Mouse (Mus musculus) heart, postnatal 4 days (tissue): Measurements from ENCODE around the gene Ptprm. TPM values are rescaled to one million over a fixed set of nuclear protein-coding genes. Genes with fewer than 3 reads are reported as not detected.

ENCODE experiments used
- DNase-seq: peaks from one replicate; pipeline ENCODE4 v3.0.0; 2021
- total RNA-seq, 2 experiments: library from RNA; stranded (reverse); gene quantifications; 2 replicates each; pipeline ENCODE4 v1.2.3; 2021

Ptprm gene
- total RNA-seq, 2 experiments from 2014 or later = 103 to 110 TPM

DNA sequence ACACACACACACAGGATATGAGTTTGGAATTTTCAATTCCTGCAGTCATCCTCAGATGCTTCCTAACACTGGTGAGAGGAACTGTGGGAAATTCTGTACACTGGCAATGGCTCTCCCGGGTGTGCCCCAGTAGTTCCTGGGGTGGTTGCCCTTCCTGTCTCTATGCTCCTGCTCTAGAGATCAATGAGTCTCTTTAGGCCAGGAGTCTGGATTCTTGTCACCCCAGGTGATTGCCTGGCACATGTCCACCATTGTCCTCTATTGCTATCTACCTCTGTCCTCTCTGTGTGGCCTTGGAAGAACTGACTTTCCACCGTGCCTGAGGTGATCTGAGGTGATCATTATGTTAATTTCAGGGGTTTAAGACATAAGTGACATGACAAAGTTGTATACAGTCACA is 10.8 kb downstream of the Ptprm start:
- no peak for DNase-seq

DNA sequence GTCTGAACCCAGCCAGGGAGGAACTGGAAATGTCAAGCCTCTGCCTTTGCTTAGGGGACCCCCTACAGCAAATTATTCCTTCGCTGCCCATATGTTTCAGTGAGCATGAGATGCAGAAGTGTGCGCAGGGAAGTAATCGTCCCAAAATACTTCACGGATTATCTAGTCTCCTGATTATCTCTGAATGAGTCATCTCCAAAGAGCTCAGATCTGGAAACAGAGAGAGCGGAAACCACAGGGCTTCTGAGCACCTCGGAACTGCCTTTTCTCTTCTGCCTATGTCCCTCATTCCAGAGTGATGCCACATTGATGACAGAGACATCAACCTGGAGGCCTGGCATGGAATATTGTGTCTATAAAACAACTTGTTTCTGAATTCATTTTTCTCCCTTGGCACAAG is 11.3 kb downstream of the Ptprm start:
- no peak for DNase-seq

DNA sequence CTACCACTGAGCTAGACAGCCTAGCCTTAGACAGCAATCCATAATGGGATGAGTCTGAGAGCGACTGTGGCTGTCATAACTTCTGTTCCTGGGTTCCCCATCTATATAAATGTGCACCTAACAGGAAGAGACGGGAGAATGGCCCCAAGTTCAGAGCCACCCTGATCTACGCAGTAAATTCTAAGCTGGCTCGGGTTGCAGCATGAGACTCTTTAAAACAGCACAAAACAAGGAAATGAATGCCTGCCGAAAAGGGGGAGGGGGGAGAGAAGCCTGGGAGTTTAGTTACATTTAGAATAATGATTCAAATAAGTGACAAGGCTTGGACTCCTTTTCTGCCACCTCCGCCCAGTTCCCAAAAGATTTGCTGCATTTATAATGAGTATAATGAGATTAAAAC is 13.9 kb downstream of the Ptprm start:
- no peak for DNase-seq

DNA sequence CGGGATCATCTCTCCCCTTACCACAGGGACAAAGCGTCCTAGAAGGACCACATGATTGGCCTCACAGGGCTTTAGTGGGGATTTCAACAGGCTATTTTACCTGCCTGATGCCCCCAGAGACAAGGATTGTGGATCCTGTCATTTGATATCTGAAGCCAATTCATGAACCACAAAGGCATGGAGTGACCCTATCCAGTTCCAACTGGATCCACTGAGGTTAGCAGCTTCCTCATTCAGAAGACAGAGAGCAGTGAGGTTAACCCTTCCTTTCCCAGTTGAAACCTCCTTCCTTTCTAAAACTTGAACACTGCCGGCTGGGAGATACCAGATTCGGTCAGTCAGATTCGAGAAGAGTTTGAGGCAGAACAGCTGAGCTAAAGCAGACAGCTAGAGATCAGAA is 14.7 kb downstream of the Ptprm start:
- no peak for DNase-seq

DNA sequence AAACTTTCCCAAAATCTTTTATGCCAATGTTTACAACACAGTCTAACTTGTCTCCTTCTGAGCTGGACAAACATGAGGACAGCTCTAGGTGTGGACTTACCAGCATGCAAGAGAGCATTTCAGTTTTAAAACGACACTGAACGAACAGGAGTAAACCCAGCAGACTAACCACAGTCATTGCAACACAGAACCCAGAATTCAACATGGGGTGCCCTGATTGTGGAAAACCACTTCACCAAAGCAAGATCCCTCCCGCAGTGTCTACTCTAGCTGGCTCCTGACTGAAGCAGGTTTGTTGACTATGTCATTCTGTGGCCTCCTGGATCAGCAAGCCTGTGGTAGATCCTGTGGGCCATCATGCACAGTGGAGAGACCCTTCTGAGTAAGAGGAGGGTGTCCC is 19.9 kb downstream of the Ptprm start:
- DNase-seq = no peak

DNA sequence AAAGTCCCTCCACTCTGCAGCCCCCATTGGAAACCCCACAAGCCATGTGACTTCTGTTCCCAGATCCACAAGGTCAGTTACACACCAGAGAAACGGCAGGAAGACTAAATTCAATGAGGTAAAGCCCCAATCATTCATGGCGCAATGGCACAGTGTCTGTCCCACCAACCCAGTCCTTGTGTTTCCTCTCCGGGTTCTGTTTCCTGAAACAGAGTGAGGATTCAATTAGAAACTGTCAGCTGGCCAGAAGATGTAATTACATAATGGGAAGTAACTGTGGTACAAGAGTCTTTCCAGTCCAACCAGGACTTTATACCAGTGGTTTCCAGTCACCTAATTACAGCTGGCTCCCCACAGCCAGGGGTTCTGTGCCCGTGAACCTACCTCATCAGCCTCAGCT is 24.8 kb downstream of the Ptprm start:
- no peak for DNase-seq

DNA sequence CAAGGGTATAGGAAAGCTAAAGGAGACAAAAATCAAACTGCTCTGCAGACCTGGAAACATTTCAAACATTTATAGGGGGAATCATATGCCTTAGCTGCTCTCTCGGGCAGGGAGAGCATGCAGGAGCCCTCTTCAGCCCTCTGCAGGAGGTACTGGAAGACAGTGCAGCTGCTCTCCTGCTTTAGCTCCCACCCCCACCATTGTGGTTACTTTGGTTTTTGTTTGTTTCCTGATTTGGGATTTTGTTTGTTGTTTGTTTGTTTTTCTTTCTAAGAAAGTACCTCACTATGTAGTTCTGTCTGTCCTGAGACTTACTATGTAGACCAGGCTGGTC is 29.8 kb downstream of the Ptprm start:
- DNase-seq = no peak

DNA sequence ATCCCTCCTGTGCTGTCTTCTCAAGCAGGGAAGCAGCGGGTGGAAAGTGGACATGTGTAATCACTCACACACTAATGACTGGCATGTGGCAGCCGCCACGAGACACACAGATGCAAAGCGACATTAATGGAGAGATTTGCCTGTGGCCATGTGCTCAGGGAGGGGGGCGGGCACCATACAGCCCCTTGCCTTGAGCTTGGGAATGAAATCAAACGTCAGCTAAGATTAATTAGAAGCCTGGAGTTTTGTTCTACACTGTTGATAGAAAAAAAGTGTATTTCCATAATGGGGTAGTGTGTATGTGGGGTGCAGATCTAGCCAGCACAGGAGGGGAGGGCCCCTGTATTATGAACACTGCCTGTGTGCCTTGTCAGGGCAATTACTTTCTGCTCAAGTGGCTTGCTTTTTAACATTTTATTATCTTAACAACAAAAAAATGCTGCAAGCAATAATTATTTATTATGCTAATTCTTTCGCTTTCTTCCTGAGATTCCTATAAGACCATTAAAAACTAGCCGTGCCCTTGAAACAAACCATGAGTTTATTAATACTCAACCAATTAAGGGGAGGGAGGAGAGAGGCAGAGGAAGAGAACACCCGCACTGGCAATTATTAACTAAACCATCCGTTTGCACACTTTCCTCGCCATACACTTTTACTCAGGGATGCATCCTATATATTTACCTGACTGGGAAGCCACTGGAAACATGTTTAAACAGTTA is 30.3 kb downstream of the Ptprm start:
- DNase-seq = no peak

DNA sequence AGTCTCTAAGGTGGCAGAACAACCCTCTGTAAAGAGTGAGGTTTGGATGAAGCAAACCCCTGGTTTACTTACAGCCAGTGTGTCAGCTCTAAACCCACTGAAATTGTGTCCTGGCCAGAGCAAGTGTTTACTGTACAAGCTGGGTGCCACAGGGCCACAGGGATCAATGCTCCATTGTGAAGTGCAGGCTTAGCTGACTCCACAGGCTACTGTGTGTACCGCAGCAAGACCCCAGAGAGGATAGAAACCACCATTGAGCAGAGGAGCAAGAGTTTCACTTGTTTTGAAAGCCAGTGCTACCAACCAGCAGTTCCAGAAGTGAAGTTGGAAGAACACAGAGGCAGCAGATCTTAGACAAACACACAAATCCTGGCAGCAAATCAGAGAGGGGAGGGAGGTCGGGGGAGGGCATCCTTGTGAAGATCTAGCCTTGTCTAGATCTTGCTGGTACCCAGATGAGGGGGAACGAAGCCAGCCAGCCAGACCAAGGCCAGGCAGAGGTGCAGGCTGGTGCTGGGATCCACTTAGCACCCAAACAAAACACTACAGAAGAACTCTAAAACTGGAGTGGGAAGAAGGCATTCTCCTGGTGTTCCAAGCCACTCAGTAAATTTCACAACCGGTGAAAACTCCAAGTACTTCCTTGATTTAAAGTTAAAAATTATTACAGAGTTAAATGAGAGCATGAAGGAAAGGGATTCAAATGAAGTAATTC is 39.6 kb downstream of the Ptprm start:
- no peak for DNase-seq

DNA sequence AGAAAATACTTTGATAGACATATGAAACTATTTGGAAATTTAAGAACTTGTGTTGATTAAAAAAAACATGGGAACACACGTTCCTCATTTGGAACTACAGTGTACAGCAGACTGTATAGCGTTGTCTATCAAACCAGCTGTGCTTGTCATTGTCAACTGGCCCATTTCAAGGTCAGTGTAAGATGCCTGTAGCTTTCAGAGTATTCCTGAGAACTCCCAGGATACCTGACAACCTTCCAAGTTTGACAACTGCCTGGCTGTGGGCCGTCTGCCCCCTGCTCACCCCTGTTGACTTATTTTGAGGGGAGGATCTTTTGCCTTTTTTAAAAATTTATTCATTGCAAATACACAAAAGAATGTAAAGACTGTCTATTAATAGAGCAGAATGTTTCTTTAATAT is 45.8 kb downstream of the Ptprm start:
- peak; percentile 54 for DNase-seq

DNA sequence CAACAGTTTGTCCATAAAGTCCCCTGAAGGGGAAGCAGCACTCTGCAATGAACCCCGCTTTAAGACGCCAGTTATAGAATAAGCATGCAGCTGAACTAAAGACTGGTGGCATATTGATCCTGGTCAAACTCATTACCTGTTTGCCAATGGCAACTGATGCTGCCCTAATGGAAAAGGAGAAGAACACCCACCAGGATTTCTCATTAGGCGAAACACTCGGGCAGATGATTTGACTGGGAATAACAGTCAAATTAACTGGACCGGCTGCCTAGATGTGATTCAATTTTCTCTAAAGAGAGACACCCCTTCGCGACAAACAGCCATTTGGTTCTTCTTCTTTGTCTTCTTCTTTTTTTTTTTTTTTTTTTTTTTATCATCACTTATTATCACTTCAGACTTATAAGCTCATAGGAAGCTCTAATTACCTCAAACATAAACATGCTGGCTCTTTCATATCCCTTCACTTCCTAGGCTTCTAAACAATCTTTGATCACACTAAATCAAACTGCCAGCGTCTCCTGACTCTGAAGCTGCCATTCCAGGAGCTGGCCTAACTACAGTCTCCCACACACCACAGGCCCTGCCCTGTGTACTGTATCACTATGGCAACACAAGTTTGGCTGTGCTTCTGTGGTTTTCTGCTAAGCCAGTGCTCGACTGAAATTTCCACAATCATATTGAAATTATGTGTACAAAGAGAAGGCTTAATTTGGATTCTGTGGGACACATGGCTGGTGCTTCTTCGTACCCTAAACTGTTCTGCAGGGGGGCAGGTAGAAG is 48.0 kb downstream of the Ptprm start:
- DNase-seq = no peak

DNA sequence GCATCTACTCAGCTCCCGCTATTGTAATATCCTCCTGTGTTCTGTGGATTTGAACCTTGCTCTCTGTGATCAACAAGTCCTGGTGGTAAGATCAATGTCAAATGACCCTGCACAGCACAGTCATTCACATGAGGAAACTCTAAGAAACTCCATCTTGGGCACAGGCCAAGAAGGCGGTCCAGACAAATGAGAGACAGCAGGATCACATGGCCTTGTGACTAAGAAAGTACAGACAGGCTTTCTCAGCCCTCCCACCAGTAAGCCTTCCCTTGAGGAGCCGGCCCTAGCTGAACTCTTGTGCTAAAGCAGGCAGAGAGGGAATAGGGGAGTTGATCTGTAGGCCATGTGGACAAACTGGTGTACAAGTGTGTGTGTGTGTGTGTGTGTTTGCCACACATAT is 49.4 kb downstream of the Ptprm start:
- DNase-seq = peak; percentile 69

DNA sequence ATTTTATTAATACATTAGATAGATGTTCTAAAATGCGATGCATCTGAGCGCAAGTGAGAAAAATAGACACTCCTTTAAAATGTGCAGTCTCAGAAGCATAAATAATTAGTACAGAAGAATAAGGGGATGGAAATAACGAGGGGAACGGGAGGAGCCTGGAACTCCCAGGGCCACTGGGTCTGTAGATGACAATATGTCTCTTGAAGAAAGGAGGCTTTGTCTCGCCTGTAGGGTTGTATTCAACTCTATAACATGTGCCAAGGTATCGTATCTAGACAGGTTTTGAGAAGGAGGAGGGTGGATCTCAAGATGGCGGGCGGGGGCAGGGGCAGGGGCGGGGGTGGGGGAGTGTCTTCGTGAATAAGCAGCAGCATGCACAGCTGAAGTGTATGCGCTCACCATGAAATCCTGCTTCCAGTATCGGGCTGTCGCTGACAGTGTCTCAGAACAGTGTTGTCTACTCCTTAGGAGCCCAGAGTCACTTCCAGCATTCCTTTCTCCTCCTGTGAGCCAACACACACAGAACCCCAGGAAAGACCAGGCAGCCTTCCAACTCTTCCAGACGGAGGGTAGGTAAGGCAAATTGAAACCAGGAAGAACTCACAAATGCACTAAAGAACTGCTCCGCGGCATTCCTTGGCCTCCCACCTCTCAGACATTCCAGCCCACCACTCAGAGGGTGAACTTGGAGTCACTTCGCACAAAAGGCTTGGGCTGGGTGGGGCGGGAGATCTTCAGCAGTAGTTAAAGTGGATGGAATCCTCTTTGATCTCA is 50.7 kb downstream of the Ptprm start:
- peak; percentile 58 for DNase-seq

DNA sequence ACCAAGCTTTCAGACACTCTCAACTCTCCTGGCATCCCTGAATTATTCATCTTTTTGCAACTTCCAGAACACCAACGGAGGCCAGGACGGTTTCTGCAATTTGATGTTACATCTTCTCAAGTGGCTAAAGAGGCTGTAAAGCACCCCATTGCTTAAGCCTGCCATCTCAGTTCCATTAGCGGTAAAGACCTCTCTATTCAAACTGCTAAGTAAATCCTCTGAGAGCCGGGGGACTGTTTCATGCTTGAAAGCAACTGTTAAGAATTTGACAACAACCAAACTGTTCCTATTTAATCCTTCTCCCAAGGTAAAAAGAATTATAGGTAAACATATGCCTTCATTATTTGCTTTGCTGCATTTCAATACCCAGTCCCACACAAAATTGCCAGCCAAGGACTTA is 51.7 kb downstream of the Ptprm start:
- DNase-seq = no peak

DNA sequence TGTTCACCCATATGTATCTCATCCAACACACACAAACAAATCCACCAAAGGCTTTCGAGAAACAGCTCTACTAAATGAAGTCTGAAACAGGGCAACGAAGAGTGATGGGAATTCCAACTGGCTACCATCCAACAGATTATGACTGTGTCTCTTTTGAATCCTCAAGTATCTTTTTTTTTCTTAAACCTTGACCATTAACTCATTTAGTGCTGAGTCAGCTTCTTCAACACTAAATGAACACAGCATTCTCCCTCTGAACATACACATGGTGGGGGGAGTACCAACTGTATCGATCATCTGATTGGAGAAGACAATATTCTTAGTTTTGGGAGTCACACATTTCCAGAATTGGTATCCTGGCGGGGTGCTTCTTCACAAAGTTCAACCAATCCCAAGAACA is 52.2 kb downstream of the Ptprm start:
- DNase-seq = no peak

DNA sequence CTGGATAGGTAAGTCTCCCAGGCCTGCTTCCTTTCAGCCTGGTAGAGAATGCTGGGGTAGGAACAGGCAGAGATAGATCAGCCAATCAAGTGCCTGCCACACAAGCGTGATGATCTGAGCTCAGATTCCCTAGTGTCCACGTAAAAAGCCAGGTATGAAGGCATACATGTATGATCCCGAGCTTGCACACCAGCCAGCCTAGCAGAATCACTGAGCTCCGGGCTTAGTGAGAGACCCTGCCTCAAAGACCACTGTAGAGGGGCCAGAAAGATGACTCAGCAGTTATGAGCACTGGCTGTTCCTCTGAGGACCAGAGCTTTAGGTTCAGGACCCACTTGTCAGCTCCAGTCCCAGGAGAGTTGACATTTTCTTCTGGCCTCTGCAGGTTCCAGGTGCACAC is 52.9 kb downstream of the Ptprm start:
- no peak for DNase-seq

DNA sequence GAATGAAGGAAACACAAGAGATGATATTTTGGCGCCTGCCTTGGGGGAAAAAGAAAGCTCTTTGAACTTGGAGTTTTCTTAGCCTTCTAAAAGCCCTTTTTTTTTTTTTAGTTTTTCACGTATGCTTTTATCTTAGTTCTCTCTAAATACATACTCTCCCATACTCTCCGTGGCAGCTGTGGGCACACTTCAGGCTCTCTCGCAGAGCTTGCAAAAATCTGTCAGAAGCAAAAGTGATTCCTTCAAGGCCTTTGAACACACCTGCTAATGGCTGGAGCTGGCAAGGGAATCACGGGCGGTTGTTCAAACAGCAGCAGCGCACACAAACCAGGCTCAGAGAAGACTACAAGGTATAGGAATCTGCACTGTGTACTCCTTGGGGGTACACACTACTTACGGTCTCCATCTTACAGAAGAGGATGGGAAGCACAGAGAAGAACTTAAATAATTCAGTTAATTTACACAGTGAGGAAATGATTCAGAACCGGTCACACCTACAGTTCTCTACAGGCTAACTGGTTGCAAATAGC is 55.9 kb downstream of the Ptprm start:
- DNase-seq = no peak

DNA sequence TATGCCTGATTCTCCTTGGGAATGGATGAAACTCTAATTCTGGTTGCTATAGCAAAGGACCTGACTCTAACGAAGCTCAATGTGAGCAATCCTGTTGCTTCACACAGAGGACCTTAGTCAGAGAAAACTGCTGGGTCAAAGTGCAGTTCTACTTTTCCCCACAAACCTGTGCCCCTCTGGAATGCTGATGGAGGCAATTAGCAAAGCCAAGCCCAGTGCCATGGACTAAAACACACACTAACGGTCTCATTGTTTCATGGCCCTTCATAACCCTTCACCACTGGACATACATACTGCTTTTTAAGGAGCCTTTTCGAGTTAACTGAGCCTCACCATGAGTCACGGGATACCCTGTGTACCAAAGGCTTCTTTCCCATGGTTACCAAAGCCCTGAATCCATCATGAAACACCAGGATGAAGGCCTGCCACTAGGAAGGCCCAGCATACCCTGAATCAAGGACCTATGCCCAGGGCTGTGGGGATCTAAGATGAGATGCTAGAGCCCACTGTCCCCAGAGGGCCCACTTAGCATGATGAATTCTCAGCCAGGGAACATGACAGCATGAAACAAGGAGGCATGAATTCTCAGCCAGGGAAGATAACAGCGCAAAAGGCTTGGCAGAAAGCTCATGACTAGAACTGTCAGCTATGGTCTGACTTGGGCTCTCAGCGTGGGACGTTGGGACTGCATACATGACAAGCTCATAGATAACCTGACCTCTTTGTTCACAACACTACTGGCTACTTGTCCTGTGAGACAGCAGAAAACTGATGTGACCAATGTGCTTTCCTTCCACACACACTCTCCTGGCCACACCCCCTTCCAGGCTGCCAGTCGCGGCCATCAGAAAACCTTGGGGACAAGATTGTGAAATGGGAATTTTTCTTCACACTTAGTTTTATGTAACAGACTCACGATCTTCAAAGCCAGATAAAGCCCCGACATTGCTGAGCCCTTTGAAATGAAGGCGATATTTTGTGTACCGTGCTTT is 57.4 kb downstream of the Ptprm start:
- no peak for DNase-seq

DNA sequence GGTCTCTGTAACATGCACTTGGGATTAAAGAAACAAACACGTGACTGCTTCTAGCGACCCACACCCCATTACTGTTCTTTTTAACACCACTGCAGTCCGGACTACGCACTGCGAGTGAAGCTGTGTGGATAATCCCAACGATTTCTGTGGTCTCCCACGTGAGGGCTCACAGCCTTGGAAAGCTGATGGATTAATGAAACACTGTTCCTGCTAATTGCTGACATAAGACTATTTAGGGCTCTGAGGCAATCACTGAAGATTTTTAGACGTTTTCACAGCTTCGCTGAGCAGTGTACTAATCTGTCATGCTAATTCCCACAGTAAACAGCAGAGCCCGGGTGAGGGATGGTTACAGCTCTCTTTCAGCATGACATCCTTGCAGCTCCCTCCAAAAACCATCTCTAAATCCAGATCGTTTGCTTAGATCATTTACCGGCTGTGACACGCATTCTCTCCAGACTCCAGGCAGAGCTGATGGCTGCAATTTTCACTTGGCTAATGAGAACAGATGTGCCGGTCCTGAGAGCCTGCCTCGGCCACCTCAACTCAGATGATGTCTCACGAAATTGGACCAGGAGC is 63.5 kb downstream of the Ptprm start:
- DNase-seq = no peak

DNA sequence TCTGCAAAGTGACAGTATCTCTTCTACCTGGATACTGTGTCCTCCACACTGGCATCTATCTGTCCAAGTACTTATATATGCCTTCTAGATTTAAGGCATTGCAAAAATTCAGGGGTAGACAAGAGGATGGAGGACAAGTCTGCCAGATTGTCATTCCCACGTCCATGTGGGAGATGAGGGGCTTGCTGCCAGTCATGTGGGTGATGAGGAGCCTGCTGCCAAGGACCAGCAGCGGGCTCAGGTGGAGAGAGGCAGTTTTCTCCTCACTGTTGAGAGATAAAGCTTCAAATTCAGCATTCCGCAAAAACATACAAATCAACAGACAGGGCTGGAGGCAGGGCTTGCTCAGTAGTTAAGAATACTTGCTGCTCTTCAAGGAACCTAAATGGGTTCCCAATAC is 66.8 kb downstream of the Ptprm start:
- no peak for DNase-seq

DNA sequence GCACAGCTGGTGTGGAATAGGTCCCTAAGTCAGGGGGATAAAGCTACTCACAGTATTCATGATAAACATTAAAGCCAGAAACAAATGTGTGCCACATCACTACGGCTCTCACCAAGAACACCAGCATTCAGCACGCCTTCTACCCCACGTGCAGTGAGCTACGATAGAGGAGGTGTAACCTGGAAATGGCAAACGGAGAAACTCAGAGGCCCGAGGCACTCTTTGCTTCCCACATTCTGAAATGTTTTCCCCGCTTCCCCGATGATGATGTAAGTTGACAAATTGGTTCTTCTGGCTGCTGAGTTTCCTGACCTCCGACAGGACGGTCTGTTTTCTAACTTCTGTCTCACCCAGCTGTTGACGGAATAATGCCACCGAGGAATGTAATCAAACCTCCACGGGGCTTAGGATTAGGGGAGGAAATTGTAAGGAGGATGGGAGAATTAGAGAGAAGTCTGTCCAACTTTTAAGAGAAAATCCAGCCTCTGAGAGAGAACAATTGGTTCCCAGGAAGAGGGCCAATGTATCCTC is 72.6 kb downstream of the Ptprm start:
- DNase-seq = no peak
